Mouse (Mus musculus) heart, adult 8-10 months (tissue): ENCODE measurements around the gene Otud4. TPM values are rescaled to one million over a fixed set of nuclear protein-coding genes. Genes with fewer than 3 reads are reported as not detected.
"Not testable (repeated sequence)": the region's sequence is repeated elsewhere in the genome, so short reads cannot be mapped to it uniquely, and the experiment has no call there.

ENCODE experiments used
- DNase-seq: peaks from one replicate; pipeline ENCODE4 v3.0.0; 2022; ENCODE audit warnings: low spot score
- total RNA-seq, 4 experiments: library from RNA; stranded (reverse); gene quantifications; 2 replicates each; pipeline ENCODE4 v1.2.4; 2022

The Otud4 gene
- total RNA-seq, 4 experiments from 2014 or later = 44.8 to 53.7 (median 46.0) TPM

GRCm38 (mm10) chr8:79638001-79638706 lies 1.3 kb upstream of the Otud4 start:
- DNase-seq = no peak

- DNase-seq = peak; percentile 99
These were observed 490 bp upstream of the Otud4 start for GRCm38 (mm10) chr8:79638707-79639549.

- DNase-seq = no peak
These were observed 1.7 kb downstream of the Otud4 start for GRCm38 (mm10) chr8:79641119-79641518.

GRCm38 (mm10) chr8:79649569-79649968 lies 10.2 kb downstream of the Otud4 start:
- DNase-seq = no peak

- DNase-seq = no peak
These were observed 10.9 kb downstream of the Otud4 start for GRCm38 (mm10) chr8:79650158-79650814.

- no peak for DNase-seq
These were observed 14.3 kb downstream of the Otud4 start for GRCm38 (mm10) chr8:79653736-79654135.

GRCm38 (mm10) chr8:79658715-79659114 lies 19.3 kb downstream of the Otud4 start:
- not testable (repeated sequence) for DNase-seq

- no peak for DNase-seq
These were observed 37.0 kb downstream of the Otud4 start for GRCm38 (mm10) chr8:79676461-79676860.

- DNase-seq = no peak
These were observed 39.6 kb downstream of the Otud4 start for GRCm38 (mm10) chr8:79679005-79679404.

- not testable (repeated sequence) for DNase-seq
These were observed 40.7 kb downstream of the Otud4 start for GRCm38 (mm10) chr8:79680083-79680482.

- peak; percentile 8 for DNase-seq
These were observed 41.1 kb downstream of the Otud4 start for GRCm38 (mm10) chr8:79680555-79680954.

GRCm38 (mm10) chr8:79680965-79681364 lies 41.5 kb downstream of the Otud4 start:
- DNase-seq = no peak

- not testable (repeated sequence) for DNase-seq
These were observed 46.5 kb downstream of the Otud4 start for GRCm38 (mm10) chr8:79685927-79686326.

- DNase-seq = no peak
These were observed 53.1 kb downstream of the Otud4 start for GRCm38 (mm10) chr8:79692531-79692930.

- DNase-seq = no peak
These were observed 67.3 kb downstream of the Otud4 start for GRCm38 (mm10) chr8:79706687-79707086.

GRCm38 (mm10) chr8:79711064-79711961 lies 71.9 kb downstream of the Otud4 start, which contains the start of the genes Abce1 and Anapc10:
TSS of gene Abce1 (minus strand) at chr8:79711740.
TSS of gene Anapc10 (plus strand) at chr8:79711820.
- peak; percentile 98 for DNase-seq

GRCm38 (mm10) chr8:79712676-79713075 lies 73.3 kb downstream of the Otud4 start:
- no peak for DNase-seq

GRCm38 (mm10) chr8:79721537-79721936 lies 82.1 kb downstream of the Otud4 start:
- no peak for DNase-seq

- DNase-seq = no peak
These were observed 83.9 kb downstream of the Otud4 start for GRCm38 (mm10) chr8:79723308-79723707.

- DNase-seq = no peak
These were observed 85.2 kb downstream of the Otud4 start for GRCm38 (mm10) chr8:79724589-79724988.
